Mouse (Mus musculus) cortical plate, adult 2 months (tissue): ENCODE measurements at regions not wholly inside any gene's neighbourhood (a gene's known extent, or its start where the extent isn't known, plus 50 kb on each side); places are given as distances from the start of the nearest gene placed in this dataset.
A peak's percentile ranks its signal among the peaks of the same experiment; 100 is the strongest.

Experiments
- H3K27ac ChIP-seq: fragments of 200-500 bp; 2 replicates; pipeline ENCODE4 v1.5.1; 2012; ENCODE audit warnings: low read length, control low read depth, inconsistent platforms; ENCODE audit not compliant: insufficient read depth
- H3K4me1 ChIP-seq: fragments of 200-500 bp; 2 replicates; pipeline ENCODE4 v1.6.1; 2011; ENCODE audit warnings: low read length; ENCODE audit not compliant: control insufficient read depth, insufficient read depth
- H3K4me3 ChIP-seq: fragments of 200-500 bp; 2 replicates; pipeline ENCODE4 v1.5.1; 2011; ENCODE audit warnings: mild to moderate bottlenecking, low read length, control low read depth; ENCODE audit not compliant: insufficient read depth
- CTCF ChIP-seq: fragments of 200-500 bp; IDR thresholded peaks from 2 replicates; pipeline ENCODE4 v1.5.1; 2011; ENCODE audit warnings: mild to moderate bottlenecking, control low read depth, low read length; ENCODE audit not compliant: insufficient read depth; ENCODE audit errors: extremely low read depth
- POLR2A ChIP-seq: fragments of 200-500 bp; IDR thresholded peaks from 2 replicates; pipeline ENCODE4 v1.6.1; 2011; ENCODE audit warnings: mild to moderate bottlenecking, low read length, control low read depth; ENCODE audit not compliant: insufficient read depth; ENCODE audit errors: extremely low read depth

DNA sequence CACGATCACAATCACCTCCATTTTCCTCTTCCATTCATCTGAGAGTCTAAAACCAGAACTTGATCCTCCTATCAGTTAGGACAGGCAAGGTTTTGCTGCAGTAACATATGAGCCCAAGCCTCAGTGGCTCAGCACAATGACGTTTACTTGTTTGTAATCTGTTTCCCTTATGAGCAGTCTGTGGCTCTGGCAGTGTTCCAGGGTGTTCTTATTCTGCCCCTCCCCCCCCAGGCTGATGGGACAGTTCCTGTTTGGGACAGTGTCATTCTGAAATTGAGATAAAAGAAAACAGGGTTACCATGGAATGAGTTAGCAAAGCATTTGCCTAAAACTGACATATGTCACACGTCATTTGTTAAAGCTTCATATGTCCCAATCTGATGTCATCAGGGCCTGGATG, 75.5 kb downstream of the Vcpkmt start:
- no peak for TF ChIP-seq POLR2A
- no peak for TF ChIP-seq CTCF
- no peak overlapping the region for H3K4me3 ChIP-seq
- H3K27ac ChIP-seq = no peak overlapping the region
- no peaks in the 10 kb centered on the region for H3K4me1 ChIP-seq

DNA sequence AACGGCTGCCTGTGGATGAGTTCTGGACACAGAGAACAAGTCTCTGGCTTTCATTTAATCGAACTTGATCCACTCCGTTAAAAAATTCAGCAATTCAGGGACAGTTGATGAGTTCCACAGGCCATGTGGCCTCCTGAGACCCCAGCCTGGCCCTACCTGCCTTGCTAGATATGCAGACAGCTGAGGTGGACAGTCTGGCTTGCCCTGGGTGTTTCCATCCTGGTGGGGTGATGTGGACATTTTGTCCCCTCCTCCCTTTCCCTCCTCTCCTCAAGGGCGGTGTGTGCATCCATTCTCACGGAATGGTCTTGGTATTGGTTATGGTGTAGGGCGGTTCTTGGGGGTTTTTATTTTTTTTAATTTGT, 80.1 kb downstream of the Vcpkmt start:
- peak overlapping the region; percentile 67 for H3K27ac ChIP-seq
- no peak overlapping the region for H3K4me3 ChIP-seq
- TF ChIP-seq CTCF (no peak), POLR2A (no peak)
- peaks cover 2% of the 10 kb centered on the region; the same call in 1 of the 2 replicates for H3K4me1 ChIP-seq

GRCm38 (mm10) chr12:69501783-69502705, 80.8 kb downstream of the Vcpkmt start:
- TF ChIP-seq CTCF (no peak), POLR2A (peak; percentile 77)
- Histone ChIP-seq H3K4me1 (peaks cover 2% of the 10 kb centered on the region; the same call in 1 of the 2 replicates), H3K27ac (peak overlapping the region; percentile 67), H3K4me3 (no peak overlapping the region)

GRCm38 (mm10) chr12:69501346-69501730, 81.5 kb downstream of the Vcpkmt start:
- H3K27ac ChIP-seq = peak overlapping the region; percentile 57; the same call in 1 of the 2 replicates
- H3K4me3 ChIP-seq = no peak overlapping the region
- peaks cover 2% of the 10 kb centered on the region; the same call in 1 of the 2 replicates for H3K4me1 ChIP-seq
- no peak for TF ChIP-seq CTCF
- TF ChIP-seq POLR2A = no peak

GRCm38 (mm10) chr12:69500600-69501345, 82.1 kb downstream of the Vcpkmt start:
- H3K27ac ChIP-seq = peak overlapping the region; percentile 57; the same call in 1 of the 2 replicates
- H3K4me3 ChIP-seq = no peak overlapping the region
- H3K4me1 ChIP-seq = peaks cover 2% of the 10 kb centered on the region; the same call in 1 of the 2 replicates
- no peak for TF ChIP-seq CTCF

DNA sequence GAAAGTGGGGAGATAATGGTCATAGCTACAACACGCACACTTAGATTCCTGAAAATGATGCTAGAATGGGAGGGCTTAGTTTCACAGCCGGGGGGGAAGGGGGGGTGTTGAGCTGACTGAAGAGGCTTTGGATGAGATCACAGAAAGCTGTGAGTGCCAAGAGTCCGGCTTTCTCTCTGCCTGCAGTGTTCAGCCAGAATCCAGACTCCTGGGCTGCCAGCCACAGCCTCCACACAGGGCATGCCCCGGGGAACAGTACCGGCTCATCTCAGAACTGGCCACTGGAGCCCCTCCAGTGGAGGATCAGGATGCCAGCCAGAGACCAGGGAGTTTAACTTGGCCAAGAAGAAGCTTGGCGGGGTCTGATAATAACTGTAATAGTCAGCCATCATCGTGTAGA, 85.7 kb downstream of the Vcpkmt start:
- TF ChIP-seq CTCF = no peak
- no peak for TF ChIP-seq POLR2A
- no peak overlapping the region for H3K4me3 ChIP-seq
- no peak overlapping the region for H3K27ac ChIP-seq

GRCm38 (mm10) chr12:69496341-69496904, 86.4 kb downstream of the Vcpkmt start:
- H3K4me1 ChIP-seq = peaks cover 2% of the 10 kb centered on the region; the same call in 1 of the 2 replicates
- no peak for TF ChIP-seq POLR2A
- no peak overlapping the region for H3K27ac ChIP-seq
- H3K4me3 ChIP-seq = no peak overlapping the region

More for the DNA sequence above, 85.7 kb downstream of the Vcpkmt start:
- H3K4me1 ChIP-seq = peaks cover 2% of the 10 kb centered on the region; the same call in 1 of the 2 replicates

DNA sequence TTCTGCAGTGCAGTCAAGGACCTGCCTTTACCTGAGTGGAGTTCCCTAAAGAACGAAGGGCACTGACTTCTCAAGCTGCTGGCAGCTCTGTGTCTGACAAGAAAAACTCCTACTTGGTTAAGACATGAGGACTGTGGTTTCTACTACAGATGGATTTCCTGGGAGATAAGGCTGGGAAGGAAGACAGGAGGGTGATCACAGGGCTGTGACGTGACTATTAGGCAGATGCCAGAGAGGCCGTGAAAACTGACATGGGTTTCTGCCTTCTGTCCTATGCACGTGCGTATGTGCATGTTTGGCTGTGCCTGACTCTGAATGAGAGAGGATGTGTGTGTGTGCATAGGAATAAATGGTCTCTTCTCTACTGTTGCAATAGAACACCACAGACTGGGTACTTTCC, 87.1 kb downstream of the Vcpkmt start:
- TF ChIP-seq POLR2A (no peak), CTCF (no peak)
- no peak overlapping the region for H3K4me3 ChIP-seq

DNA sequence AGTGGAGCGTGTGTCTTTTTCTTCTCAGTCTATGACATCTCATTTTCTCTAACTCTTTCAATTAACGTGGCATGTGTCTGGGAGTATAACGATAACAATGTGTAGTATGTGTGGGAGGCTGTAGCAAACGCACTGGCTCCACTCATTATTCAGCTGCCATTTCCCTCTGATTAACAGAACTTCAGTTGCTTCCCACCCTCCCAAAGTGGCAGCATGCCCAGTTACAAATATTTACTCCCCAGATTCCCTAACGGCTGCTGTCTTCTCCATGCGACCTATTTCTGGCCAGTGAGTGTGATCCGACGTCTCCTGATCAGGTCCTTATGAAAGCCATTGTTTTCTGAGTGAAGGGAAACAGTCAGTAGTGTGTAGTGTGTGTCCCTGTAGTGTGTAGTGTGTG, 88.2 kb downstream of the Vcpkmt start:
- TF ChIP-seq POLR2A = no peak
- TF ChIP-seq CTCF = no peak
- Histone ChIP-seq H3K27ac (no peak overlapping the region), H3K4me1 (no peaks in the 10 kb centered on the region), H3K4me3 (no peak overlapping the region)

More for the DNA sequence above, 87.1 kb downstream of the Vcpkmt start:
- Histone ChIP-seq H3K4me1 (no peaks in the 10 kb centered on the region), H3K27ac (no peak overlapping the region)

- no peak overlapping the region for H3K27ac ChIP-seq
- H3K4me3 ChIP-seq = no peak overlapping the region
- no peak for TF ChIP-seq CTCF
- TF ChIP-seq POLR2A = no peak
Measured at GRCm38 (mm10) chr12:69489686-69490085, 93.1 kb downstream of the Vcpkmt start.

More at GRCm38 (mm10) chr12:69489686-69490085, 93.1 kb downstream of the Vcpkmt start:
- H3K4me1 ChIP-seq = peaks cover 2% of the 10 kb centered on the region; the same call in 1 of the 2 replicates
